Comparison of ENCODE assay signal across 8 mouse cellular contexts in genomic region chr4:89427345-89428293, GRCm38 (mm10).
A peak's percentile ranks its signal among the peaks of the same experiment; 100 is the strongest.
DNase-seq lines count a peak whose midpoint lies in the region; ATAC-seq lines count a peak whose summit lies in the region.
"Had no signal": no experiment of that assay in that cellular context is flagged by ENCODE, and none has a peak within 500 bp of the region (broad histone marks: within the 10 kb centered on the region; RNA-seq: fewer than 3 reads in every experiment).

No protein-coding gene starts in this region.

- H3K4me3 ChIP-seq in forebrain, embryonic 14.5 days (ENCODE audit: low read depth, low read length) = no peak overlapping the region
- no peak overlapping the region for H3K4me3 ChIP-seq in intestine, embryonic 15.5 days (replicated peaks)
- no peak overlapping the region for H3K4me3 ChIP-seq in liver, embryonic 16.5 days (ENCODE audit: low read depth, low read length)
- H3K4me3 ChIP-seq: myocyte had no signal

- H3K4me2 ChIP-seq in forebrain, embryonic 14.5 days (ENCODE audit: low read length) = no peak overlapping the region
- H3K4me2 ChIP-seq in intestine, embryonic 15.5 days (replicated peaks) = no peak overlapping the region
- H3K4me2 ChIP-seq in liver, embryonic 16.5 days (ENCODE audit: low read depth, low read length) = no peak overlapping the region

- ATAC-seq in forebrain, embryonic 14.5 days = peak; percentile 55
- ATAC-seq in intestine, embryonic 15.5 days = peak; percentile 81
- peak; percentile 11; the same call in 1 of the 2 replicates for ATAC-seq in liver, embryonic 16.5 days (ENCODE audit: low read depth)
- no peak for ATAC-seq in monocyte, adult 5-6 weeks (replicated peaks; ENCODE audit: insufficient number of reproducible peaks, low FRiP score, low TSS enrichment, poor library complexity, severe bottlenecking)

- H3K4me1 ChIP-seq in forebrain, embryonic 14.5 days (ENCODE audit: control insufficient read depth, insufficient read depth, low read length) = no peaks in the 10 kb centered on the region
- 0 out of 2 replicates have a peak, but pooled peaks cover 3% of the 10 kb centered on the region for H3K4me1 ChIP-seq in intestine, embryonic 15.5 days (replicated peaks)
- no peaks in the 10 kb centered on the region for H3K4me1 ChIP-seq in liver, embryonic 16.5 days (ENCODE audit: control insufficient read depth, low read depth, low read length)

- H3K9me3 ChIP-seq in forebrain, embryonic 14.5 days (replicated peaks; ENCODE audit: control insufficient read depth, low read length) = no peaks in the 10 kb centered on the region
- no peaks in the 10 kb centered on the region for H3K9me3 ChIP-seq in intestine, embryonic 15.5 days
- H3K9me3 ChIP-seq in liver, embryonic 16.5 days (replicated peaks; ENCODE audit: control insufficient read depth, low read length) = no peaks in the 10 kb centered on the region

- no peaks in the 10 kb centered on the region for H3K27me3 ChIP-seq in forebrain, embryonic 14.5 days (replicated peaks; ENCODE audit: control insufficient read depth, insufficient read depth, low read length)
- H3K27me3 ChIP-seq in intestine, embryonic 15.5 days (replicated peaks) = no peaks in the 10 kb centered on the region
- no peaks in the 10 kb centered on the region for H3K27me3 ChIP-seq in liver, embryonic 16.5 days (ENCODE audit: control insufficient read depth, insufficient read depth, low read depth, low read length)

- H3K9ac ChIP-seq in forebrain, embryonic 14.5 days (ENCODE audit: low read length) = no peak overlapping the region
- no peak overlapping the region for H3K9ac ChIP-seq in intestine, embryonic 15.5 days
- no peak overlapping the region for H3K9ac ChIP-seq in liver, embryonic 16.5 days (ENCODE audit: low read depth, low read length)

- H3K27ac ChIP-seq in forebrain, embryonic 14.5 days (ENCODE audit: low read depth, low read length) = no peak overlapping the region
- peak overlapping the region; percentile 71 for H3K27ac ChIP-seq in intestine, embryonic 15.5 days
- H3K27ac ChIP-seq in liver, embryonic 16.5 days (ENCODE audit: low read length) = no peak overlapping the region

- H3K36me3 ChIP-seq in forebrain, embryonic 14.5 days (ENCODE audit: control insufficient read depth, insufficient read depth, low read length) = no peaks in the 10 kb centered on the region
- H3K36me3 ChIP-seq in intestine, embryonic 15.5 days = no peaks in the 10 kb centered on the region
- no peaks in the 10 kb centered on the region for H3K36me3 ChIP-seq in liver, embryonic 16.5 days (ENCODE audit: control insufficient read depth, insufficient read depth)

- 47% methylated on average over 9 of the region's 9 CpGs for WGBS in forebrain, embryonic 14.5 days
- 29% methylated on average over 9 of the region's 9 CpGs for WGBS in intestine, embryonic 15.5 days
- 42% methylated on average over 9 of the region's 9 CpGs for WGBS in liver, embryonic 16.5 days (ENCODE audit: insufficient replicate concordance)

- DNase-seq in NIH3T3 (ENCODE audit: low read depth) = peak; percentile 95
- peak; percentile 76 for DNase-seq in adrenal gland, adult 8-10 months
- DNase-seq in forebrain, embryonic 14.5 days (ENCODE audit: low spot score) = peak; percentile 14
- DNase-seq in ovary, postnatal 36 days (ENCODE audit: low spot score) = peak; percentile 38

Comparison
In these comparisons a context has a peak if more than half of its experiments do, and no peak if none do; other contexts are left out.
1. DNase-seq: peak in every context shown above with its lines; median percentile 95 in NIH3T3; 76 in adrenal gland, adult 8-10 months; 38 in ovary, postnatal 36 days; 14 in forebrain, embryonic 14.5 days.